Mouse (Mus musculus) liver, postnatal 0 days (tissue): ENCODE data around the gene Prss44.

ENCODE experiments used
- CTCF ChIP-seq: sonication (generic); IDR thresholded peaks from 2 replicates; pipeline ENCODE4 v1.5.1; 2016; ENCODE audit warnings: antibody characterized with exemption, low read depth
- EP300 ChIP-seq: IDR thresholded peaks from 2 replicates; pipeline ENCODE4 v1.6.1; 2016; ENCODE audit warnings: antibody characterized with exemption, low read depth, mild to moderate bottlenecking

DNA sequence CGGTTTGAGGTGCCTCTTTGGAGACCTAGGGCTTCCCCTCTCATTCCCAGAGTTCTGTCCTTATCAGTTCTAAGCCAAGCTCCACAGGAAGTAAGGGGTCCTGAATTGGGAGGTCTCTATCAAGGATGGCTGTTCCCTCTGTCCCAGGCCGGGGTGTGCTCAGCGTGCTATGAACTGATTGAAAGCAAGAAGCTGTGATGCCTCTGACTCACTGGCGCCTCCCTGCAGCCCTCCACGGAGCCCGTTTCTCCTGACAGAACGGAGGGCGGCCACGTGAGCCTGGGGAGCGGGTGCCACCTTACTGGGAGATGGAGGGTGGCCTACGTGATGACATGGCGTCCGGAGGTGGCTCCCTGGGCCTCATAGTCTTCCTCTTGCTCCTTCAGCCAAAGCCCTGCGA, 15.9 kb upstream of the Prss44 start, which contains the start of gene Prss42:
- TF ChIP-seq EP300: no peak
- no peak for TF ChIP-seq CTCF
